Mouse (Mus musculus) kidney, postnatal 25 days (tissue): ENCODE measurements around the gene Sema6d.

ENCODE experiments used
- DNase-seq, 2 experiments: peaks; one replicate each; pipeline ENCODE4 v3.0.0; 2021; ENCODE audit warnings: mixed read lengths in 2 of 2

Gene Sema6d

DNA sequence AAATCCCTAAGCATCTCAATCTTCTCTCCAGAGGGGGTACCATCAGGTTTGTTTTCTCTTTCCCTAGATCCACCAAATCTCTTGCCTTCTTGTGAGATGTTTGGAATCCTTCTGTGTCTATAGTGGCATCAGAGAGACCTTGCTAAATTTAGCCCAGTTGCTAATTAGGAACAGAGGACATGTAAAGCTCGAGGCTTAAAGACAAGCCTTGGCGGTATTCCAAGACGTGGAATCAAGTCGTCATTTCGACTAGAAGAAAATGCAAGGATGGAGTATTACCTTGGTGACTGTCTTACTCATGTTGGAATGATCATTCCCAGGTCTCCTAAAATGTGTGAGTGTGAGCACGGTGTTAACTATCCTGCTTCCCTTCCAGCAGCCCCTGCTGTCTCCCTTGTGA, 314.2 kb downstream of the Sema6d start:
- no peak for DNase-seq

GRCm38 (mm10) chr2:124404631-124405562, 315.1 kb downstream of the Sema6d start:
- no peak for DNase-seq

GRCm38 (mm10) chr2:124408956-124409355, 319.2 kb downstream of the Sema6d start:
- DNase-seq: no peak

DNA sequence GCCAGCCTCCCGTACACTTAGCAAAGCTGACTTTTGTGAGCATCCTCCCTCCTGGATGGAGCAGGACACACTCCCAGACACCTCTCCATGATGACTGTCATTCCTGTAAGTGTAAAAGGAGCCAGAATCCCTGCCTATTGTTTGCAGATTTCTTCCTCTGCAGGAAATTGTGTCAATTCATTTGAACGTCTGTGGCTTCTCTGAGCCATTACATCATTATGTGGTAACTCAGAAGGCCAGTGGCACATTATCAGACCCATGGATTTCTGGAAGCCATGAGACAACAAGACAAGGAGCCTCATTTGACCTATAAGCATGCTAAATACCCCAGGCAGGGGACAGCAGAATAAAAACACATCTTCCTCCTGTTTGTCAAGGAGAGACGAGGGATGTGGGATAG, 327.0 kb downstream of the Sema6d start:
- no peak for DNase-seq

DNA sequence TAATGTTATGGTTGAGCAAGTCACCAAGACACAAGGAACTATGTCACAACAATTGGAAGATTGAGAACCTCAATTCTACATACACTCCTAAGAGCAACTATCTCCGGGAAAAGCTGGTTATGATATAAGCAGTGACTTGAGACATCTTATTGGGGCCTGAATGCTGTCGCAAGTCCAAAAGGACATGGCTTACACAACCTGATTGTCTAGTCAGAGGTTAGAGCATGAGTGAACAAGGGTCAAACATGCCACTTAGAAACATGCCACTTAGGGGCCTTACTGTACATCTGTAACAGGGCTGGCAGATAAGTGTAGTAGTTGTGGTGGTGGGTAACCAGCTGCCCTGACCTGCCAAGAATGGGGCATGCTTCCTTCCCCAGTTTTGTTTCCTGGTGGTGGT, 328.6 kb downstream of the Sema6d start:
- DNase-seq: no peak

GRCm38 (mm10) chr2:124420170-124420825, 330.5 kb downstream of the Sema6d start:
- DNase-seq: no peak

DNA sequence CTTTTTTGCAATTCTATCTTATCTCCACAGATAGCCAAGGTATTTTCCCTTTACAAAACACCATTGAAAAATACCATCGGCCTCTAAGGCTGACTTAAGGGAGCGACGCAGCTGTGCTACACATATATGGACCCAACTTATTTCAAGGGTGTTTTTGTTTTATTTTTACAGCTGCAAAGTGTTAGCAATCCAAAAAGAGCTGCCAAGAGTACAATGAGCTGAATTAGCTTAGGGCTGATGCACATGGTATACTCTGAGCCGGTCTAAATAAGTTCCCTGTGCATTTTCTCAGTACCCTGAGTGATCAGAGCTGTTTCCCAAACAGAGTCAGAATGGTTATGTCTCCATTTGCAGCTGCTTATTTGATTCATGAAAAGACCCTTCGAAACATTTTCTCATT, 340.0 kb downstream of the Sema6d start:
- no peak for DNase-seq

GRCm38 (mm10) chr2:124430708-124431107, 340.9 kb downstream of the Sema6d start:
- DNase-seq: no peak

DNA sequence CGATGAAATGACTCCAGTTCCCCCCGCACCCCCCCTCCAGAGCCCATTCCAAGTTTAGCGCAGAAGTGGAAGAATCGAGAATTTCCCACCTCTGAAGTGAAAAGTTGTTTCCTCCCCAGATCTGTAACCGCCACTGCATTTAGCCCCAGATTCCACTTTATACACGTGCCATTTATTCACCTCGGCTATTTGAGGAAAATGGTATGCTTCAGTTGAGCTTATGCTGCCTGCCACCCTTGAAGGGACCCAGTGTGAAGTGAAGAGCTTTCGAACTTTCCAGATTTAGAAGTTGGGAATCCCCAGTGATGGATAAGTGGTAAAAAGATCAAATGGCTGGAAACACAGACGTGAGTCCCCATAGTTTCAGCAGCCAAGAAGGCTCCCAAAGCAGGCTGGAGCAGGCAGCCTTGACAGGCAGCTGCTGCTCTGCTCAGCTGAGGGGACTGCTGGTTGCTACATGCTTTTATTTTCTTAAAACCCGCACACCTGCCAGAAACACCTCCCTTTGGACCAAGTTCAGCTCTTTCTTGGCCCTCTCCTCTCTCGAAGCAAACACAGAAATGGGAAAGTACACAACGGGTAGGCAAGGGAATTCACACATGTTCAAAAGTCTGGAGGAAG, 345.7 kb downstream of the Sema6d start:
- no peak for DNase-seq

DNA sequence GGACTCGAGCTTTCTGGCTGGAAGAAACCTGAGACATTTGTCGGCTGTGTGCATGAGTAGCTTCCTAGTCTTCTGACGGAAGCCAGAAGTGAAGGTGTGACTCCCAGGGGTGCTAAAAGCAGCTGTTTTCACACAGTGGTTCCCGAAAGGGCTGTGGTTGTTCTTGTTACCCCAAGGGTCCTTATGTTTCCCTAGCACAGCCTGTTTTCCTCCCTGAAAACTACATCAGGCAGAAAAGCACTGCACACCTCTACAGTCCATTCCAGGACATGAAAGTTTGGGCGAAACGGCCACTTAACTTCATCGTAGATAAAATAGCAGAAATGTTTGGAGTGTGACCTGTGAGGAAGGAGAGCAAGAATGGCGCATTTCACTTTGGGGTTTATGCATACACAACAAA, 346.9 kb downstream of the Sema6d start:
- no peak for DNase-seq

DNA sequence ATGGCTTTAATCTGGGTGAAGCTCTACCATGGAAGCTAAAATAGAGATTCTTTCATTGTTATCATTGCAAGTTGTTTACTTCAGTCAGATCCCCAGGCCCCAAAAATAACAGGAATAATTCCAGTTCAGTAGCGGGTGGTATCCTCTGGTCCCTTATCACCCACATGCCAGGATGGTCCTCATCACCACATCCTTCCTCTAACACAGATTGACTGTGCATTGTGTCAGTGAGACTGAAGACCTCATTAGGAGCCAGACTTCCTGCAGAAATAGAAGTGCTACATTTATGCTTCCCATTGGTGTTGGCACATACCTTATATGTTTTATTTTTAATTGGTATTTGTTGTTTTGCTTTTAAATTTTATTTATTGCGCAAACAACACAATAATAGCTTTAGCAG, 354.4 kb downstream of the Sema6d start:
- DNase-seq: no peak

GRCm38 (mm10) chr2:124455881-124456280, 366.1 kb downstream of the Sema6d start:
- no peak for DNase-seq

DNA sequence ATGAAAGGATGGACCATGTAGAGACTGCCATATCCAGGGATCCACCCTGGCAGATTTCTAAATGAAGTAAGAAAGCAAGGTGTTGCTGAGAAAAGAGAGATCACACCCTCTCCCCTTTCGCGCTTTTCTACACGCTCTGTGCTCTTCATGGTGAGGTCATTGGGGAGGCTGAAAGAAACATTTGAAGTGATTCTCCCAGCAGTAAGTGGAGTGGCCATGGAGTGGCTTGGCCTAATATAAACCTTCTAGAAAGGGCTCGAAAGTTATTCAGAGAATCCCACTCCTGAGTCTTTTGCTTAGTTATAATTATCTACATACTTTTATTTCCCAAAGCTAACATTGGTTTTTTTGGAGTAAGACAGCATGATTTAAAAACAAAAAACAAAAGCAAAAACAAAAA, 367.2 kb downstream of the Sema6d start:
- no peak for DNase-seq

- DNase-seq: no peak
Observed at GRCm38 (mm10) chr2:124458028-124458427, 368.3 kb downstream of the Sema6d start.

DNA sequence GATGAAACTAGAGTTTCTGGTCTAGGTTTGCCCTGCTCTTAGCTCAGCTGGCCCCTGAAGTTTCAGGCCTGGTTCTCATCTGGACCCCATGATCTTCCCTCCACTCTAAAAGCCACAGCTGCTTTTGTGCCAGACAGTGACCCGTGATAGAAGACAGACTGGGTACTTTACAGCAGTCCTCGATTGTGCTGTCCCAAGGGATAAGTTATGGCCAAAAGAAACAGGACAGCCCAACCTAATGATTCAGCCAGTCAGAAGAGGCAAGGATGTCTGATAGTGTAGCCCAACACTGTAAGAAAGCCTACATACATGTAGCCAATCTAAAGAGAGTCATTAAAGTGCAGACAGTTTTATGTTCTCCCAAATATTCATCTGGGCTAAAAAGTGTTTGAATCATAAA, 371.2 kb downstream of the Sema6d start:
- DNase-seq: no peak

DNA sequence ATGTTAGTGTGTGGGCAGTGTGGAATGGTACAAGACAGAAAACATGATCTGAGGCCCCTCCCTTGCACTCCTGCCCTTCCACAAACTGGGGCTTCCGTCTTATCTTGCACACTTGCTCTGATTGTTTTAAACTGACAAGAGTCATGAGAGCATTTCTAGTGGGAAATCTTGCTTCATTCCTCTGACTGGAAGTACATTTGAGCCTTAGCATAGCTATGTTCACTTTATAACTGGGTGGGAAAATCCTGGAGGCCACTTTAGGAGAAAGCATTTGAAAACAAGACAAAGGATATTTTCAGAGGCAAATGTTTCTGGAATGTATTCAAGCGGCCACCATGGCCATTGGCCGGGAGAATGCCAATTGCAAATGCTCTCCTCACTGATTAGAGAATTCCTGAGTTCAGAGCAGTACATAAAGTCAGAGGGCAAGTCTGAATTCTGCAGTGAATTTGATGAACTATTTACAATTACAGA, 371.6 kb downstream of the Sema6d start:
- DNase-seq: no peak

GRCm38 (mm10) chr2:124465004-124465946, 375.5 kb downstream of the Sema6d start:
- no peak for DNase-seq

- DNase-seq: no peak
Observed at GRCm38 (mm10) chr2:124467429-124467828, 377.7 kb downstream of the Sema6d start.

DNA sequence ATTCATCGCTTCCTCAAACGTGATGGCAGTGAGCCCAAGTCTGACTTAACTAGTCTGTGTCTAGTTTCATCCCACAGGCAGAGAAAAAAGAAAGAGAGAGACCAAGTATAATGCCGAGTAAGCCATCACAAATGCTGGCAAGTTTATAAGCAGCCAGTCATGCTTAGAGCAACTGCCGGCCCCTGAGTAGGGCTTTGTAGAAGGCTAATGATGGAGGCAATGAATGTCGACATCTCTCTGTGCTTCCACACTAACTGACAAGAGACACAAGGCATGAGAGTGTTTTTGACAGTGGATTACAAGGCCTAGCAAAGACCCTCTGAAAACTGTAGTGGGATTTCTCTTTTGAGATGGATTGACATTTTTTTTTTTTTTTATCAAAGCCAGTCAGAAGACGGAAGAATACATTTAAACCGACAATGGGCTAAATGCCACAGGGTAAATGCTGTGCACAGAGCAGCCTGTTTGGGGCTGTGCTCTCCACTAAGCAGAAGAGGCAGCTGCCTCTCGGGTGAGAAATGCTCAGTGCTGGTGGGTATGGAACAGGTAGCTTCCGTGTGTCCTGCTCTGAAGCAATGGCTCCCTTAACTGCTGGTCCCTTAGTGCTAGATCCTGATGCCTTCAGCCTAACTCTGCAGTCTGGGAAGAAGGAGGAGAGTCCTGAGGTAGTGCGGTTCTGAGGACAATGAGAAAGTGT, 380.7 kb downstream of the Sema6d start:
- DNase-seq: no peak

DNA sequence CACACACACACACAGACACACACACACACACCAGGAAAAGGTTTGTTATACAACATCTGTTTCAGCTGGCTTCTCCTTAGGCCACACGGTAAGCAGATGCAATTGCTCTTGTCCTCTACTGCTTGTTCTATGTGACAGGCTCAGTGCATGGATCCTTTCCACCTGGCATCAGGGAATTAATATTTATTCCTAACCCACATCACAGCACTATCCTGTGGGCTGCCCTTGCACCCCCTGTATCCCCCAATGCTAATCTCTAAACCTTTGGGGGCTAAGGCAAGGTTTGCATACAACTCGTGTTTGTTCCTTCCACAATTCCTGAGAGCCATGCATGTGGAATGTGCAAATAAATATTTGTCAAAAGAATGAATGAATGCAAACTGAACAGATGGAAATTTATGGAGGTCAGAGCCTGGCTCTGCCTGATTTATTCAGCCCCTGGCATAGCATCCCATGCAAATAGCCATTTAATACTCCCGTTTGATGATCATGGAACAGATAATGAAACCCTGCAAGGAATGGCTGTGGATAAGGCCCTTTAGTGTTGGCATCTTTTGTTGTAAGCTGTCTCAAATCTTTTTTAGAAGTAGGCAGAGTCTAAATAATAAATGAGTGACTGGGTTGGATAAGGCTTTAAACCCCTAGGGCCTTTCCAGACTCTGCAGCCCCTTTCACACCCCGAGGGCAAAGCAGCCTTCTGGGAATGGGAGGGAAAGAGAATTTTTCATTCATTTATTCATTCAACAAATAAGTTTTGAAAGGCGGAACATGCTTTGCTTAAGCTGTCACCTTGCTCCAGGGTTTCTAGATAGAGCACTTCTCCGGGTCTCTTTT, 383.1 kb downstream of the Sema6d start:
- DNase-seq: no peak

DNA sequence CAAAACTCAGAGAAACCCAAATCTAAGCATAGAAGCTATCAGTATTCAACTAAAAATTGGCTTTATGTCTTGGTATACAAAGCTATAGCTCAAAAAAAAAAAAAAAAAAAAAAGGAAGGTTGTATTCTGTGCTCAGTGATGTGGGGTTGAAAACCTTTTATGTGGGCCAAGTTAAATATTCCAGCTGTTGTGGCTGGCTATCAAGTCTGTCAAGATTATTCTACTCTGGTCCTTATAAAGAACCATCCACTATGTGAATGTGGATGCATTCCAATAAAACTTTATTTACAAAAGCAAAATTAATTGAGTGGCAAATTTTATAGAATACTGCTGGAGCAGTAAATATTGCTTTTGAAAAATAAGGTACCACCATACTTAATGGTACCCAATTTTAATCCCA, 388.1 kb downstream of the Sema6d start:
- DNase-seq: no peak
